Mouse (Mus musculus): ENCODE results near the gene Cnst. TPM values are rescaled to one million over a fixed set of nuclear protein-coding genes. Genes with fewer than 3 reads are reported as not detected.
A peak's percentile ranks its signal among the peaks of the same experiment; 100 is the strongest.

The Cnst gene
- polyA plus RNA-seq, 1 experiment from 2014 or later = 12.9 TPM

GRCm38 (mm10) chr1:179560845-179561430, 14.8 kb downstream of the Cnst start:
- Histone ChIP-seq H3K4me3 (ENCODE audit: low read depth, low read length) (no peak overlapping the region), H3K36me3 (ENCODE audit: control insufficient read depth, insufficient read depth, low read length) (no peaks in the 10 kb centered on the region), H3K4me1 (replicated peaks; ENCODE audit: control insufficient read depth, insufficient read depth, low read length) (0 out of 2 replicates have a peak, but pooled peaks cover 4% of the 10 kb centered on the region), H3K27ac (ENCODE audit: low read depth, low read length) (no peak overlapping the region), H3K9me3 (ENCODE audit: control insufficient read depth, low read length) (no peaks in the 10 kb centered on the region), H3K4me2 (no peak overlapping the region), H3K9ac (ENCODE audit: low read depth, low read length) (no peak overlapping the region), H3K27me3 (replicated peaks; ENCODE audit: control insufficient read depth, insufficient read depth, low read length) (no peaks in the 10 kb centered on the region)
- WGBS = 91% methylated on average over 6 of the region's 6 CpGs
- no peak for DNase-seq (ENCODE audit: low spot score)
- no peak for ATAC-seq (replicated peaks; ENCODE audit: low FRiP score)

- peaks cover 15% of the 10 kb centered on the region for H3K4me1 ChIP-seq (replicated peaks; ENCODE audit: control insufficient read depth, insufficient read depth, low read length)
- H3K27me3 ChIP-seq (replicated peaks; ENCODE audit: control insufficient read depth, insufficient read depth, low read length) = no peaks in the 10 kb centered on the region
- no peak overlapping the region for H3K4me3 ChIP-seq (ENCODE audit: low read depth, low read length)
- no peak overlapping the region for H3K27ac ChIP-seq (ENCODE audit: low read depth, low read length)
- H3K36me3 ChIP-seq (ENCODE audit: control insufficient read depth, insufficient read depth, low read length) = no peaks in the 10 kb centered on the region
- 78% methylated on average over 4 of the region's 4 CpGs for WGBS
- ATAC-seq (replicated peaks; ENCODE audit: low FRiP score) (no peak), DNase-seq (ENCODE audit: low spot score) (no peak)
- H3K4me2 ChIP-seq = no peak overlapping the region
- H3K9ac ChIP-seq (ENCODE audit: low read depth, low read length) = no peak overlapping the region
- no peaks in the 10 kb centered on the region for H3K9me3 ChIP-seq (ENCODE audit: control insufficient read depth, low read length)
These were observed 17.0 kb downstream of the Cnst start for GRCm38 (mm10) chr1:179563211-179563610.

GRCm38 (mm10) chr1:179563926-179564325, 17.8 kb downstream of the Cnst start:
- Histone ChIP-seq H3K4me3 (ENCODE audit: low read depth, low read length) (no peak overlapping the region), H3K9me3 (ENCODE audit: control insufficient read depth, low read length) (no peaks in the 10 kb centered on the region), H3K9ac (ENCODE audit: low read depth, low read length) (no peak overlapping the region), H3K36me3 (ENCODE audit: control insufficient read depth, insufficient read depth, low read length) (no peaks in the 10 kb centered on the region), H3K27ac (ENCODE audit: low read depth, low read length) (no peak overlapping the region), H3K27me3 (replicated peaks; ENCODE audit: control insufficient read depth, insufficient read depth, low read length) (no peaks in the 10 kb centered on the region), H3K4me1 (replicated peaks; ENCODE audit: control insufficient read depth, insufficient read depth, low read length) (peaks cover 20% of the 10 kb centered on the region), H3K4me2 (no peak overlapping the region)
- ATAC-seq (replicated peaks; ENCODE audit: low FRiP score) = no peak
- DNase-seq (ENCODE audit: low spot score) = no peak
- WGBS = 85% methylated on average over 5 of the region's 5 CpGs

DNA sequence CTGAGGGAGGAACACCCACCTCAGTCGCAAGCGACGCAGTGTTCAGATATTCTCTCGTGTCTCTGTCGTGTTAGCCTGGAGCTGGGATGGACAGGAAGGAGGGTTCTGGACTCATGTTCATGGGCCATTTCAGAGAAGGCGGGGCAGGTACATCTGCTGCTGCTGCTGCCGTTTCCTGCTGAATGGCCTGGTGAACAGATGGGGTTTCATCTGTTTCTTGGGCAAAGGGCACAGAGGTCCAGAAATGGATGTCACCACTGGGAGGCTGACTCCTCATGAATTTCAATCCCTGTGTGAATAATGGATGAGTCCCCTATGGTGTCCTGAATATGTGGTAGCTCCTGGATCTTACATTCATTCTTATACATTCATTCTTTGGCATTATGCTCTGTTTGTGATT, 21.4 kb downstream of the Cnst start:
- ATAC-seq (replicated peaks; ENCODE audit: low FRiP score) (no peak), DNase-seq (ENCODE audit: low spot score) (no peak)
- Histone ChIP-seq H3K9ac (ENCODE audit: low read depth, low read length) (no peak overlapping the region), H3K9me3 (ENCODE audit: control insufficient read depth, low read length) (no peaks in the 10 kb centered on the region), H3K27ac (ENCODE audit: low read depth, low read length) (no peak overlapping the region), H3K4me3 (ENCODE audit: low read depth, low read length) (no peak overlapping the region), H3K4me1 (replicated peaks; ENCODE audit: control insufficient read depth, insufficient read depth, low read length) (peaks cover 26% of the 10 kb centered on the region), H3K4me2 (no peak overlapping the region), H3K36me3 (ENCODE audit: control insufficient read depth, insufficient read depth, low read length) (no peaks in the 10 kb centered on the region), H3K27me3 (replicated peaks; ENCODE audit: control insufficient read depth, insufficient read depth, low read length) (no peaks in the 10 kb centered on the region)
- WGBS = 80% methylated on average over 7 of the region's 7 CpGs

GRCm38 (mm10) chr1:179568690-179569398, 22.7 kb downstream of the Cnst start:
- H3K27me3 ChIP-seq (replicated peaks; ENCODE audit: control insufficient read depth, insufficient read depth, low read length) = no peaks in the 10 kb centered on the region
- H3K9ac ChIP-seq (ENCODE audit: low read depth, low read length) = no peak overlapping the region
- no peak overlapping the region for H3K4me3 ChIP-seq (ENCODE audit: low read depth, low read length)
- DNase-seq (ENCODE audit: low spot score) (no peak), ATAC-seq (replicated peaks; ENCODE audit: low FRiP score) (peak; percentile 62)
- no peaks in the 10 kb centered on the region for H3K36me3 ChIP-seq (ENCODE audit: control insufficient read depth, insufficient read depth, low read length)
- H3K27ac ChIP-seq (ENCODE audit: low read depth, low read length) = no peak overlapping the region
- H3K4me1 ChIP-seq (replicated peaks; ENCODE audit: control insufficient read depth, insufficient read depth, low read length) = peaks cover 27% of the 10 kb centered on the region
- 60% methylated on average over 4 of the region's 4 CpGs for WGBS
- no peaks in the 10 kb centered on the region for H3K9me3 ChIP-seq (ENCODE audit: control insufficient read depth, low read length)
- no peak overlapping the region for H3K4me2 ChIP-seq

- no peak for DNase-seq (ENCODE audit: low spot score)
- Histone ChIP-seq H3K4me1 (replicated peaks; ENCODE audit: control insufficient read depth, insufficient read depth, low read length) (peaks cover 28% of the 10 kb centered on the region), H3K27ac (ENCODE audit: low read depth, low read length) (no peak overlapping the region), H3K9ac (ENCODE audit: low read depth, low read length) (no peak overlapping the region), H3K9me3 (ENCODE audit: control insufficient read depth, low read length) (no peaks in the 10 kb centered on the region), H3K4me2 (no peak overlapping the region), H3K27me3 (replicated peaks; ENCODE audit: control insufficient read depth, insufficient read depth, low read length) (no peaks in the 10 kb centered on the region), H3K36me3 (ENCODE audit: control insufficient read depth, insufficient read depth, low read length) (no peaks in the 10 kb centered on the region), H3K4me3 (ENCODE audit: low read depth, low read length) (no peak overlapping the region)
- no peak for ATAC-seq (replicated peaks; ENCODE audit: low FRiP score)
- WGBS = 93% methylated on average over 1 of the region's 1 CpGs
These were observed 24.3 kb downstream of the Cnst start for GRCm38 (mm10) chr1:179570482-179570881.

DNA sequence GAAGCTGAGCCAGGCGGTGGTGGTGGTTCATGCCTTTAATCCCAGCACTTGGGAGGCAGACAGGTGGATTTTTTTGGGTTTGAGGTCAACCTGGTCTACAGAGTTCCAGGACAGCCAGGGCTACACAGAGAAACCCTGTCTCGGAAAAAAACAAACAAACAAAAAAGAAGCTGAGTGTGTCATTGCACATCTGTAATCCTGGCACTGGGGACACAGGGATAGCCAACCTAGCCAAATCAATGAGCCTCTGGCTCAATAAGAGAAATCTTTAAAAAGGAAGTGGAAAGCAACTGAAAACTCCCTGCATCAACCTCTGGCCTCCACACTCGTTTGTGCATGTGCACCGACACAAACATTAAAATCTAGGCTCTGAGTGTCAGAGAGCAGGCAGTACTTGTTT, 25.5 kb downstream of the Cnst start:
- ATAC-seq (replicated peaks; ENCODE audit: low FRiP score) (no peak), DNase-seq (ENCODE audit: low spot score) (no peak)
- Histone ChIP-seq H3K9me3 (ENCODE audit: control insufficient read depth, low read length) (no peaks in the 10 kb centered on the region), H3K9ac (ENCODE audit: low read depth, low read length) (no peak overlapping the region), H3K27ac (ENCODE audit: low read depth, low read length) (no peak overlapping the region), H3K4me2 (no peak overlapping the region), H3K27me3 (replicated peaks; ENCODE audit: control insufficient read depth, insufficient read depth, low read length) (no peaks in the 10 kb centered on the region), H3K4me3 (ENCODE audit: low read depth, low read length) (no peak overlapping the region), H3K36me3 (ENCODE audit: control insufficient read depth, insufficient read depth, low read length) (no peaks in the 10 kb centered on the region), H3K4me1 (replicated peaks; ENCODE audit: control insufficient read depth, insufficient read depth, low read length) (peaks cover 27% of the 10 kb centered on the region)
- WGBS = 77% methylated on average over 4 of the region's 4 CpGs

DNA sequence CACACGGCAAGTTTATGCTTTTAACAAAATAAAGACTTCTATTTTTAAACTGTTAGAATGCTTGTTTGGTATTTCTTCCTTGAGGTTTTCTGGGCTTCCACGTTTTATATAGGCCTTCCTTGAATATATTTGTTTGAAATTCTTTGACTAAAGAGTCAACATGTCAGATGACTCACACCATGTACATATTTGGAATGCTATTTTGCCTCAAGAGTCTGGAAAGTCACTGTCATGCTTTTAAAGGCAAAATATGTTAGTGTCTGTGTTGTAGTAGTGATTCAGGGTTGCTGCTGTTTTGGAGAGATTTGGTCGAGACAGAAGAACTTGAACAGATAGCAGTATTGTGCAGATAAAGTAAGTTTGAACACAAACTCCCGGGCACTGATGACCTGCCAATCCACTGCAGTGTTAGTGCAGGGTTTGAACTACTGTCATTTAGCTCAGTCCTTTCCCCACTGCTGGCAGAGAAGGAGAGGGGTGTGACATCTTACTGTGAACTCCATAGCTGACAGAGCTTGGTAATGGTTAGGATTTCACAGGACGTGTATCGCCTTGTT, 27.6 kb downstream of the Cnst start:
- DNase-seq (ENCODE audit: low spot score) (no peak), ATAC-seq (replicated peaks; ENCODE audit: low FRiP score) (0 out of 2 replicates have a peak, but pooled peaks have one; percentile 13)
- peaks cover 23% of the 10 kb centered on the region for H3K4me1 ChIP-seq (replicated peaks; ENCODE audit: control insufficient read depth, insufficient read depth, low read length)
- 62% methylated on average over 6 of the region's 6 CpGs for WGBS
- H3K9ac ChIP-seq (ENCODE audit: low read depth, low read length) = no peak overlapping the region
- no peak overlapping the region for H3K27ac ChIP-seq (ENCODE audit: low read depth, low read length)
- H3K4me3 ChIP-seq (ENCODE audit: low read depth, low read length) = no peak overlapping the region
- H3K27me3 ChIP-seq (replicated peaks; ENCODE audit: control insufficient read depth, insufficient read depth, low read length) = no peaks in the 10 kb centered on the region
- no peak overlapping the region; the same call in 1 of the 2 replicates for H3K4me2 ChIP-seq
- H3K36me3 ChIP-seq (ENCODE audit: control insufficient read depth, insufficient read depth, low read length) = no peaks in the 10 kb centered on the region
- H3K9me3 ChIP-seq (ENCODE audit: control insufficient read depth, low read length) = no peaks in the 10 kb centered on the region

DNA sequence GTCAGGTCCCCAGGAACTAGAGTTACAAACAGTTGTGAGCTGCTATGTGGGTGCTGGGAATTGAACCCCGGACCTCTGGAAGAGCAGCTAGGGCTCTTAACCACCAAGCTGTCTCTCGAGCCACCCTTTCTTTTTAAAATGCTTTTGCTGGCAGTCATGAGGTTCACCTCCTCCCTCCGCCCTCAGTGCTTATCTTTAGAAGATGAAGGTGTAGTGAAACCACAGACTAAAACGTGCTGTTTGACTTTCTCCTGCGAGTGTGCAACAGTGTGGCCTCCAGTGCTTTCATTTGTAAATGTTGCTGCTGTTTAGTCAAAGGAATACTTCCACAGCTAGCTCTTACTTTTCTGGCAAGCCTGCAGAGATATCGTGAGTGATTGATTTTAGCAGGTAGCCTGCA, 32.5 kb downstream of the Cnst start:
- H3K27ac ChIP-seq (ENCODE audit: low read depth, low read length) = no peak overlapping the region
- no peaks in the 10 kb centered on the region for H3K27me3 ChIP-seq (replicated peaks; ENCODE audit: control insufficient read depth, insufficient read depth, low read length)
- H3K9me3 ChIP-seq (ENCODE audit: control insufficient read depth, low read length) = no peaks in the 10 kb centered on the region
- WGBS = 46% methylated on average over 6 of the region's 6 CpGs
- H3K9ac ChIP-seq (ENCODE audit: low read depth, low read length) = no peak overlapping the region
- peak; percentile 59 for ATAC-seq (replicated peaks; ENCODE audit: low FRiP score)
- no peak overlapping the region for H3K4me3 ChIP-seq (ENCODE audit: low read depth, low read length)
- peaks cover 3% of the 10 kb centered on the region for H3K36me3 ChIP-seq (ENCODE audit: control insufficient read depth, insufficient read depth, low read length)
- peaks cover 50% of the 10 kb centered on the region for H3K4me1 ChIP-seq (replicated peaks; ENCODE audit: control insufficient read depth, insufficient read depth, low read length)
- H3K4me2 ChIP-seq = peak overlapping the region; percentile 37; the same call in 1 of the 2 replicates
- no peak for DNase-seq (ENCODE audit: low spot score)

Data from liver, embryonic 11.5 days (tissue).